Mouse (Mus musculus): ENCODE measurements around the gene Peg10. TPM values are rescaled to one million over a fixed set of nuclear protein-coding genes. Genes with fewer than 3 reads are reported as not detected.

Peg10 gene
- polyA plus RNA-seq, 1 experiment from 2014 or later = 0.49 TPM

GRCm38 (mm10) chr6:4733208-4733607 is 13.9 kb upstream of the Peg10 start:
- H3K27ac ChIP-seq (ENCODE audit: low read length) = no peak overlapping the region
- no peaks in the 10 kb centered on the region for H3K36me3 ChIP-seq (ENCODE audit: insufficient read depth, low read length)
- H3K9me3 ChIP-seq (ENCODE audit: low read length) = no peaks in the 10 kb centered on the region
- no peak overlapping the region for H3K9ac ChIP-seq (replicated peaks; ENCODE audit: low read depth)
- WGBS = 64% methylated on average over 8 of the region's 8 CpGs
- no peaks in the 10 kb centered on the region for H3K4me1 ChIP-seq (ENCODE audit: insufficient read depth, low read depth, low read length)
- no peak overlapping the region for H3K4me3 ChIP-seq (ENCODE audit: low read depth, low read length)
- DNase-seq (ENCODE audit: low spot score) (no peak), ATAC-seq (no peak)
- H3K27me3 ChIP-seq (replicated peaks; ENCODE audit: insufficient read depth, low read length) = no peaks in the 10 kb centered on the region
- no peak overlapping the region for H3K4me2 ChIP-seq (replicated peaks; ENCODE audit: low read depth, low read length)
- no peak for TF ChIP-seq CTCF (IDR thresholded peaks at IDR 0.05)
- TF ChIP-seq EP300 (IDR thresholded peaks at IDR 0.05) = no peak

GRCm38 (mm10) chr6:4736372-4736771 is 10.7 kb upstream of the Peg10 start:
- Histone ChIP-seq H3K4me1 (ENCODE audit: insufficient read depth, low read depth, low read length) (no peaks in the 10 kb centered on the region; the same call in 1 of the 2 replicates), H3K4me2 (replicated peaks; ENCODE audit: low read depth, low read length) (no peak overlapping the region), H3K27ac (ENCODE audit: low read length) (no peak overlapping the region), H3K27me3 (replicated peaks; ENCODE audit: insufficient read depth, low read length) (no peaks in the 10 kb centered on the region), H3K9me3 (ENCODE audit: low read length) (no peaks in the 10 kb centered on the region), H3K9ac (replicated peaks; ENCODE audit: low read depth) (no peak overlapping the region), H3K4me3 (ENCODE audit: low read depth, low read length) (no peak overlapping the region), H3K36me3 (ENCODE audit: insufficient read depth, low read length) (no peaks in the 10 kb centered on the region)
- DNase-seq (ENCODE audit: low spot score) = no peak
- ATAC-seq = no peak
- no peak for TF ChIP-seq CTCF (IDR thresholded peaks at IDR 0.05)
- no peak for TF ChIP-seq EP300 (IDR thresholded peaks at IDR 0.05)
- WGBS = 70% methylated on average over 9 of the region's 9 CpGs

- no peak overlapping the region for H3K9ac ChIP-seq (replicated peaks; ENCODE audit: low read depth)
- H3K27ac ChIP-seq (ENCODE audit: low read length) = no peak overlapping the region
- no peak for TF ChIP-seq EP300 (IDR thresholded peaks at IDR 0.05)
- TF ChIP-seq CTCF (IDR thresholded peaks at IDR 0.05) = no peak
- H3K4me3 ChIP-seq (ENCODE audit: low read depth, low read length) = no peak overlapping the region
- H3K4me2 ChIP-seq (replicated peaks; ENCODE audit: low read depth, low read length) = no peak overlapping the region
- no peak for ATAC-seq
- no peaks in the 10 kb centered on the region for H3K27me3 ChIP-seq (replicated peaks; ENCODE audit: insufficient read depth, low read length)
- no peaks in the 10 kb centered on the region for H3K9me3 ChIP-seq (ENCODE audit: low read length)
- 58% methylated on average over 11 of the region's 11 CpGs for WGBS
- H3K36me3 ChIP-seq (ENCODE audit: insufficient read depth, low read length) = no peaks in the 10 kb centered on the region
- H3K4me1 ChIP-seq (ENCODE audit: insufficient read depth, low read depth, low read length) = no peaks in the 10 kb centered on the region; the same call in 1 of the 2 replicates
- no peak for DNase-seq (ENCODE audit: low spot score)
Measured at GRCm38 (mm10) chr6:4738034-4738629, 9.0 kb upstream of the Peg10 start.

- H3K4me1 ChIP-seq (ENCODE audit: insufficient read depth, low read depth, low read length) = no peaks in the 10 kb centered on the region; the same call in 1 of the 2 replicates
- TF ChIP-seq CTCF (IDR thresholded peaks at IDR 0.05) (no peak), EP300 (IDR thresholded peaks at IDR 0.05) (no peak)
- H3K27ac ChIP-seq (ENCODE audit: low read length) = no peak overlapping the region
- H3K9me3 ChIP-seq (ENCODE audit: low read length) = no peaks in the 10 kb centered on the region
- no peak for DNase-seq (ENCODE audit: low spot score)
- no peaks in the 10 kb centered on the region for H3K36me3 ChIP-seq (ENCODE audit: insufficient read depth, low read length)
- H3K4me2 ChIP-seq (replicated peaks; ENCODE audit: low read depth, low read length) = no peak overlapping the region
- WGBS = 65% methylated on average over 2 of the region's 2 CpGs
- no peak overlapping the region for H3K4me3 ChIP-seq (ENCODE audit: low read depth, low read length)
- no peaks in the 10 kb centered on the region for H3K27me3 ChIP-seq (replicated peaks; ENCODE audit: insufficient read depth, low read length)
- no peak overlapping the region for H3K9ac ChIP-seq (replicated peaks; ENCODE audit: low read depth)
- no peak for ATAC-seq
Measured at GRCm38 (mm10) chr6:4738717-4739116, 8.4 kb upstream of the Peg10 start.

GRCm38 (mm10) chr6:4739522-4740355 is 7.4 kb upstream of the Peg10 start:
- Histone ChIP-seq H3K4me1 (ENCODE audit: insufficient read depth, low read depth, low read length) (no peaks in the 10 kb centered on the region; the same call in 1 of the 2 replicates), H3K4me2 (replicated peaks; ENCODE audit: low read depth, low read length) (no peak overlapping the region), H3K27ac (ENCODE audit: low read length) (no peak overlapping the region), H3K27me3 (replicated peaks; ENCODE audit: insufficient read depth, low read length) (no peaks in the 10 kb centered on the region), H3K4me3 (ENCODE audit: low read depth, low read length) (no peak overlapping the region), H3K36me3 (ENCODE audit: insufficient read depth, low read length) (no peaks in the 10 kb centered on the region), H3K9me3 (ENCODE audit: low read length) (no peaks in the 10 kb centered on the region), H3K9ac (replicated peaks; ENCODE audit: low read depth) (no peak overlapping the region)
- no peak for DNase-seq (ENCODE audit: low spot score)
- no peak for ATAC-seq
- WGBS = 49% methylated on average over 13 of the region's 13 CpGs
- TF ChIP-seq EP300 (IDR thresholded peaks at IDR 0.05) (no peak), CTCF (IDR thresholded peaks at IDR 0.05) (no peak)

- H3K4me2 ChIP-seq (replicated peaks; ENCODE audit: low read depth, low read length) = no peak overlapping the region; the same call in 1 of the 2 replicates
- H3K9ac ChIP-seq (replicated peaks; ENCODE audit: low read depth) = no peak overlapping the region
- 25% methylated on average over 6 of the region's 6 CpGs for WGBS
- no peaks in the 10 kb centered on the region; the same call in 1 of the 2 replicates for H3K4me1 ChIP-seq (ENCODE audit: insufficient read depth, low read depth, low read length)
- ATAC-seq = peak; percentile 65
- H3K27ac ChIP-seq (ENCODE audit: low read length) = no peak overlapping the region
- H3K36me3 ChIP-seq (ENCODE audit: insufficient read depth, low read length) = no peaks in the 10 kb centered on the region
- DNase-seq (ENCODE audit: low spot score) = peak; percentile 66
- TF ChIP-seq CTCF (IDR thresholded peaks at IDR 0.05) (no peak), EP300 (IDR thresholded peaks at IDR 0.05) (no peak)
- no peaks in the 10 kb centered on the region for H3K9me3 ChIP-seq (ENCODE audit: low read length)
- no peak overlapping the region for H3K4me3 ChIP-seq (ENCODE audit: low read depth, low read length)
- H3K27me3 ChIP-seq (replicated peaks; ENCODE audit: insufficient read depth, low read length) = no peaks in the 10 kb centered on the region
Measured at GRCm38 (mm10) chr6:4740511-4740910, 6.6 kb upstream of the Peg10 start.

All from lung, postnatal 0 days (tissue).